Mouse (Mus musculus): ENCODE results near the gene Mybphl. TPM values are rescaled to one million over a fixed set of nuclear protein-coding genes. Genes with fewer than 3 reads are reported as not detected.

Gene Mybphl
- polyA plus RNA-seq, 1 experiment from 2014 or later = 0.75 TPM

DNA sequence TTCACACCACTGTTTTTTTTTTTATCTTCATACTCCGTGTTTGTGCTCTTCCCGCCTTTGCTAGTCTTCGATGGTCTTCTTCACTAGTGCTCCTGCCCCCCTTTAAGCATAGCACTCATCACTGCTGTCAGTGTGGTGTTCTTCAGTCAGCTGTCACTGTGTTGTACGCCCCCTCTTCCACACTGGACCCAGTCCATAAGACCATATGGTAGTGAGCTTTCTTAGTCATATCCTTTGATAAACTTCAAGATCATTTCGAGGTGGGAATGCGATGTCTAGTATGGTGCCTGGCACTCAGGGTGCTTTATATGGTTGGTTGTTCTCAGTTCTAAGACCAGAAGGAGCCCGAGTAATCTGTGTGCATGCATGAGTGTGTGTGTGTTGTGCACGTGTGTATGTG, 37.4 kb upstream of the Mybphl start:
- Histone ChIP-seq H3K9ac (no peak overlapping the region), H3K9me3 (ENCODE audit: low read depth, low read length) (no peaks in the 10 kb centered on the region), H3K36me3 (ENCODE audit: insufficient read depth) (peaks cover 14% of the 10 kb centered on the region; the same call in 1 of the 2 replicates), H3K4me2 (no peak overlapping the region), H3K4me1 (ENCODE audit: insufficient read depth) (0 out of 2 replicates have a peak, but pooled peaks cover 9% of the 10 kb centered on the region), H3K4me3 (ENCODE audit: low read depth, low read length) (no peak overlapping the region), H3K27me3 (ENCODE audit: insufficient read depth, low read length) (no peaks in the 10 kb centered on the region), H3K27ac (ENCODE audit: low read depth) (peak overlapping the region; percentile 42; the same call in 1 of the 2 replicates)
- ATAC-seq (ENCODE audit: insufficient read depth) = peak; percentile 83
- TF ChIP-seq CTCF (IDR thresholded peaks at IDR 0.05; ENCODE audit: low read depth) = no peak
- 57% methylated on average over 8 of the region's 8 CpGs for WGBS
- peak; percentile 87 for DNase-seq

DNA sequence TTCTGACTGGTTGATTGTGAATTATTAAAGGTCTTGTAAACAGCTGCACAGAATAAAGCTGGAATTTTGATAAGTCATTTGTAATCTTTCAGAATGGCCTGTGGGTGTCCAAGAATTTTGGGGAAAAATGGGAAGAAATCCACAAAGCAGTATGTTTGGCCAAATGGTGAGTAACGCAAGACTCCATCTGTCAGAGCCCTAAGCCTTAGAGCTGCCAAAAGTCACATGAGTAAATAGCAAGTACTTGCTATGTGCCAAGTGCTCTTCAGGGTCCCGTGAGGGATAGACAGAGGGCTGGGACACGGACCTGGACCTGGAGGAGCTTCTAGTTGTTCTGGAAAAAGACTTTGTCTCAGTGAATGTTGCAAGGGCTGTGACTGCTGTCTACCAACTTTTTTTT, 36.8 kb upstream of the Mybphl start:
- Histone ChIP-seq H3K4me3 (ENCODE audit: low read depth, low read length) (no peak overlapping the region), H3K27ac (ENCODE audit: low read depth) (peak overlapping the region; percentile 88), H3K4me2 (peak overlapping the region; percentile 2; the same call in 1 of the 2 replicates), H3K9me3 (ENCODE audit: low read depth, low read length) (no peaks in the 10 kb centered on the region), H3K9ac (no peak overlapping the region), H3K4me1 (ENCODE audit: insufficient read depth) (0 out of 2 replicates have a peak, but pooled peaks cover 9% of the 10 kb centered on the region), H3K27me3 (ENCODE audit: insufficient read depth, low read length) (no peaks in the 10 kb centered on the region), H3K36me3 (ENCODE audit: insufficient read depth) (peaks cover 19% of the 10 kb centered on the region; the same call in 1 of the 2 replicates)
- TF ChIP-seq CTCF (IDR thresholded peaks at IDR 0.05; ENCODE audit: low read depth) = no peak
- ATAC-seq (ENCODE audit: insufficient read depth) = peak; percentile 89
- 38% methylated on average over 3 of the region's 3 CpGs for WGBS
- peak; percentile 87 for DNase-seq

DNA sequence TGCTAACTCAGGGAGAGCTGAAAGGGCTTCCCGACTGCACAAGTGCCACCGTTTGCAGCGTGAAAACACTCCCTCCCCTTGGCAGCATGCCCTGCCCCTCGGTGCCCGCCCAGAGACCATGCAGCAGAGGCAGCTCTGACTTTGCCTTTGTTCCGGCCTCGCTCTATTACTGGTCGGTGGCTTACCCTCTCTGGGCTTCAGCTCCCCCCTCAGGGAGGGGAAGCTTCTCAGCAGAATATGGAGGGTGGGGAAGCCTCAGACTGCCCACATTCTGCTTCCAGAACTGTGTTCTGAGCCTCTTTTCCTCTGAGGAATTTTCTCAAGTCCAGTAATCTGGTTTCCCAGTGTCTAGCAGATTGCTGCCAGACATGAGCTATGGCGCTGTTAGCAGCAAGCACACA, 36.3 kb upstream of the Mybphl start:
- peaks cover 23% of the 10 kb centered on the region for H3K36me3 ChIP-seq (ENCODE audit: insufficient read depth)
- ATAC-seq (ENCODE audit: insufficient read depth) (peak; percentile 48), DNase-seq (peak; percentile 73)
- 38% methylated on average over 9 of the region's 9 CpGs for WGBS
- H3K9me3 ChIP-seq (ENCODE audit: low read depth, low read length) = no peaks in the 10 kb centered on the region
- H3K4me3 ChIP-seq (ENCODE audit: low read depth, low read length) = no peak overlapping the region
- no peaks in the 10 kb centered on the region for H3K27me3 ChIP-seq (ENCODE audit: insufficient read depth, low read length)
- H3K4me2 ChIP-seq = peak overlapping the region; percentile 2; the same call in 1 of the 2 replicates
- 0 out of 2 replicates have a peak, but pooled peaks cover 9% of the 10 kb centered on the region for H3K4me1 ChIP-seq (ENCODE audit: insufficient read depth)
- no peak for TF ChIP-seq CTCF (IDR thresholded peaks at IDR 0.05; ENCODE audit: low read depth)
- H3K9ac ChIP-seq = peak overlapping the region; percentile 13; the same call in 1 of the 2 replicates
- H3K27ac ChIP-seq (ENCODE audit: low read depth) = peak overlapping the region; percentile 88

- Histone ChIP-seq H3K27me3 (ENCODE audit: insufficient read depth, low read length) (no peaks in the 10 kb centered on the region), H3K4me2 (no peak overlapping the region), H3K9ac (no peak overlapping the region), H3K27ac (ENCODE audit: low read depth) (no peak overlapping the region), H3K36me3 (ENCODE audit: insufficient read depth) (peaks cover 37% of the 10 kb centered on the region), H3K4me1 (ENCODE audit: insufficient read depth) (0 out of 2 replicates have a peak, but pooled peaks cover 9% of the 10 kb centered on the region), H3K4me3 (ENCODE audit: low read depth, low read length) (no peak overlapping the region), H3K9me3 (ENCODE audit: low read depth, low read length) (no peaks in the 10 kb centered on the region)
- 84% methylated on average over 6 of the region's 6 CpGs for WGBS
- DNase-seq (no peak), ATAC-seq (ENCODE audit: insufficient read depth) (no peak)
- TF ChIP-seq CTCF (IDR thresholded peaks at IDR 0.05; ENCODE audit: low read depth) = no peak
Observed at GRCm38 (mm10) chr3:108330812-108331211, 33.9 kb upstream of the Mybphl start.

DNA sequence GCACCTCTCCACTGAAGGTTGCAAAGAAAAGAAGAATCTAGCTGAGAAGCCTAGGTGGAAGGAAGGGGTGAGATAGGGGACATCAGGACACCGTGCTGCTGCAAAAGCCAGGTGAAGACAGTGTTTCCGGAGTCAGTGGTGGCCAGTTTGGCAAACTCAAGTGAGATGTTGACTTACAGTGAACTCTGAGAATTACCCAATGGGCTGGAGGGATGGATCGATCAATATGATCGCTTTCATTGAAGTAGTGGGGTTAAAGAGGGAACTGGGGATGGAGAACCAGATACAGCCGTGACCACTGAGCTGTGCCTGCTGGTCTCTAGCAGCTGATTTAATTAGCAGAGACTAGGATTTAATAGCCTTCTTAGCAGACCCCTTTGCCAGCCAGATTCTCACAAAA, 27.8 kb upstream of the Mybphl start:
- Histone ChIP-seq H3K9me3 (ENCODE audit: low read depth, low read length) (no peaks in the 10 kb centered on the region), H3K4me2 (no peak overlapping the region), H3K27ac (ENCODE audit: low read depth) (no peak overlapping the region), H3K36me3 (ENCODE audit: insufficient read depth) (peaks cover 67% of the 10 kb centered on the region), H3K4me1 (ENCODE audit: insufficient read depth) (no peaks in the 10 kb centered on the region), H3K27me3 (ENCODE audit: insufficient read depth, low read length) (no peaks in the 10 kb centered on the region), H3K4me3 (ENCODE audit: low read depth, low read length) (no peak overlapping the region), H3K9ac (no peak overlapping the region)
- 93% methylated on average over 5 of the region's 5 CpGs for WGBS
- ATAC-seq (ENCODE audit: insufficient read depth) (no peak), DNase-seq (no peak)
- TF ChIP-seq CTCF (IDR thresholded peaks at IDR 0.05; ENCODE audit: low read depth) = no peak

GRCm38 (mm10) chr3:108341040-108341439, 23.7 kb upstream of the Mybphl start:
- 81% methylated on average over 2 of the region's 2 CpGs for WGBS
- TF ChIP-seq CTCF (IDR thresholded peaks at IDR 0.05; ENCODE audit: low read depth) = no peak
- no peak overlapping the region for H3K27ac ChIP-seq (ENCODE audit: low read depth)
- no peak overlapping the region for H3K4me3 ChIP-seq (ENCODE audit: low read depth, low read length)
- H3K9ac ChIP-seq = no peak overlapping the region
- H3K9me3 ChIP-seq (ENCODE audit: low read depth, low read length) = no peaks in the 10 kb centered on the region
- H3K4me1 ChIP-seq (ENCODE audit: insufficient read depth) = no peaks in the 10 kb centered on the region
- no peak for DNase-seq
- H3K4me2 ChIP-seq = no peak overlapping the region
- no peak for ATAC-seq (ENCODE audit: insufficient read depth)
- peaks cover 66% of the 10 kb centered on the region for H3K36me3 ChIP-seq (ENCODE audit: insufficient read depth)
- no peaks in the 10 kb centered on the region for H3K27me3 ChIP-seq (ENCODE audit: insufficient read depth, low read length)

GRCm38 (mm10) chr3:108342185-108342584, 22.5 kb upstream of the Mybphl start:
- ATAC-seq (ENCODE audit: insufficient read depth) (peak; percentile 93), DNase-seq (peak; percentile 93)
- Histone ChIP-seq H3K27ac (ENCODE audit: low read depth) (no peak overlapping the region), H3K9ac (no peak overlapping the region), H3K4me3 (ENCODE audit: low read depth, low read length) (no peak overlapping the region), H3K4me1 (ENCODE audit: insufficient read depth) (no peaks in the 10 kb centered on the region), H3K9me3 (ENCODE audit: low read depth, low read length) (no peaks in the 10 kb centered on the region), H3K4me2 (no peak overlapping the region), H3K36me3 (ENCODE audit: insufficient read depth) (peaks cover 76% of the 10 kb centered on the region), H3K27me3 (ENCODE audit: insufficient read depth, low read length) (no peaks in the 10 kb centered on the region)
- no peak for TF ChIP-seq CTCF (IDR thresholded peaks at IDR 0.05; ENCODE audit: low read depth)
- WGBS = 49% methylated on average over 7 of the region's 7 CpGs

Measured in lung, embryonic 14.5 days (tissue).